Mouse (Mus musculus) kidney, adult 8-10 months (tissue): ENCODE data around the gene Apbb2.
"Not testable (repeated sequence)": the region's sequence is repeated elsewhere in the genome, so short reads cannot be mapped to it uniquely, and the experiment has no call there.

Experiments
- DNase-seq, 2 experiments: peaks; one replicate each; pipeline ENCODE4 v3.0.0; 2022

Gene Apbb2

DNA sequence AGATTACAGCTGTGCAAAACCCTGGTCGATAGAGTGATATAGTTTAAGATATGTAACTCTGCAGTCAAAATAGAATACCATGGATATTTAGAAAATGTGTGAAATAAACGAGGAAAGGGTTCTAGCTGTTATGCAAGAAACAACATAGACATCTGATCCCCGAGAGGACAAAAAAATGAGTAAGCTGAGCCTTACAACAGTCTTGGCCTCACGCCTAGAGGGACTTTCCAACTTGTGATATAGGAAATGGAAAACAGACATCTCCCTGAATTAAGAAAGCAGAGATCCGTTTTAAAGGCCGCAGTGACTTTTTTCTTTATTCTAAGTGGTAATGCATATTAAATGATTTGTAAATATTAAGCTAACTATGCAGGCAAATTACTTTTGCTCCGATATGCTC lies 349.0 kb downstream of the Apbb2 start:
- DNase-seq, result no peak

DNA sequence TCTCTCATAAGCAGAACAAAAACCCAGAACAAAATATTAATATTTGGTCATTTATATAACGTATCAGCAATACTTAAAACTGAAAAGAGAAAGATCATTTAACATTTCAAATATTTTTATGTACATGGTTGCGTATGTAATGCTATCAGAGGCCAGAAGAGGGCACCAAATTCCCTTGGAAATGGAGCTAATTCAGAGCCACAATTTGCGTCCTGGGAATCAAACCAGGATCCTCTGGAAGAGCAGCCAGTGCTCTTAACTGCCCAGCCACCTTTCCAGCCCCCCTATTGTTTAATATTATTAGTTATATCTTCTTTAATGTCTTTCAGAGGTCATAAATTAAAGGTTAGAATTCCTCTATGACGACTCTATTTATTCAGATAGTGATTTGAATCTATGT lies 355.2 kb downstream of the Apbb2 start:
- peak in 1 of 2 experiments; percentile 41 for DNase-seq

DNA sequence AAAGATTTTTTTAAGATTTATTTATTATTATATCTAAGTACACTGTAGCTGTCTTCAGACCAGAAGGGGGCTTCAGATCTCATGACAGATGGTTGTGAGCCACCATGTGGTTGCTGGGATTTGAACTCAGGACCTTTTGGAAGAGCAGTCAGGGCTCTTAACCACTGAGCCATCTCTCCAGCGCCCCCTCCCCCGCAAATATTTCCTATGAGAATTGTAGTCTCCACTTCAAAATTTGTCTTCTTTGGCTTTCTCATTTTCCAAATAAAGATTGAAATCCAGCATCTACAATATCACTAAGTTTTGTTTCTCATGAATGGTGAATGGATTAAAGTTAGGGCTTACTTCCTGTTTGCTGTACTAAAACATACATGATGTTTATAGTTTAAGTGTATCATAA lies 356.1 kb downstream of the Apbb2 start:
- DNase-seq, result no peak

DNA sequence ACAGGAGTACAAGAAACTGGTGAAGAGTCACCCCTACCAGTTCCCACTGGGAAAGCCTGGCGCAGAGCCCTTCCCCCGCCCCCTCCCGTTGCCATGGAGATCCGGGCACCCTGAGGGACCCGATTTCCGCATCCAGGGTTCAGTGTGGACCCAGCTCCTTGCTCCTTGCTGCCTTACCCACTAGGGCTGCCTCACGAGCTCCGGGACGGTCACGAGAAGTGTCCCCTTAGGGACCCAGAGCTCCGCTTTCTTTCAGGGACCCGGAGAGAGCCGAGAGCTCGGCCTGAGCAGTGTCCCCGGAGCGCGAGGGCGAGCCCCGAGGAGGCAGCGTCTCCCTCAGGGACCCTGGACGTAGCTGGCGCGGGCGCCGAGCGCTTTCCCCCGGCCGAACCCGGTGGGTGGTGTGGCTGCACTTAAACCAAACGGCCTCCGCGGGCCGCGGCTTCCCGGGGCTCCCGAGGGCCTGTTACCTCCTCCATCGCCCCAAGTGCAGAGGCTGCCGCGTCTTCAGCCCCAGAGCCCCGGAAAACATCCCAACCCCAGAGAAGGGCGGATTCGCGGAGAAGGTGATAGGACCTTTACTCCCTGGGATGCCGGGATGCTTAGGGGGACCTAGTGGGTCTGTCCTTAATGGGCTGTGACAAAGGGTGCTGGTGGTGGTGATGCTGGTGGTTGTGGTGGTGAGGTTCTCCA lies 358.7 kb downstream of the Apbb2 start, which contains the start of gene Nsun7:
TSS of gene Nsun7 (plus strand) at position 142 of the 693 bp plus-strand sequence.
- peak; percentile 79 to 84 for DNase-seq

DNA sequence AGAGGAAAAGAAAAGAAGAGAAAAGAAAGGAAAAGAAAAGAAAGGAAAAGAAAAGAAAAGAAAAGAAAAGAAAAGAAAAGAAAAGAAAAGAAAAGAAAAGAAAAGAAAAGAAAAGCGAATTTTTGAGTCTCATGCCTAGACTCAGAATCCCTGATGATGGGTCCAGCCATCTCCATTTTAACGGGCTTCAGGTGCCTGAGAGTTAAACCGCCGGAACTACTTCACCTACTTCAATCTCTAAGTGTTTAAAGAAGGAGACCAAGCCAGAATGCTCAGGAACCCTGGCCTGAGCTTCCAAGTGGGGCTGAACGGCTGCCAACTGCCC lies 359.2 kb downstream of the Apbb2 start:
- not testable (repeated sequence) for DNase-seq

DNA sequence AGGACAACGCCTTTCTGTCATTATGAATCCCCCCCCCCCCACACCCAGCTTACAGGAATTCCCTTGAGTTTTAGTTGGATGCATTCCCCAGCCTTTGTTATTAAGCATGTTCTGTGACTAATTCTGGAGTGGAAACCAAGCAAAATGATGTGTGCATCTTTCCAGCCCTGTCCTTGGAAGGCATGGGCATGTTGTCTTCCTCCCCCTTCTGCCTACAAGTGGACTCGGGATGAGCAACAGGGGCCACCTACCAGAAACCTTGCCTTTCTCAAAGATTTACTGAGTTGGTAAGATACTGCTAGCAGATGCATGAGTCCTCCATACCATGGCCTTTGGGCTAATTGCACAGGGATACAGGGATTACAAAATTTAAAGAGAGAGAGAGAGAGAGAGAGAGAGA lies 359.6 kb downstream of the Apbb2 start:
- DNase-seq, result no peak

DNA sequence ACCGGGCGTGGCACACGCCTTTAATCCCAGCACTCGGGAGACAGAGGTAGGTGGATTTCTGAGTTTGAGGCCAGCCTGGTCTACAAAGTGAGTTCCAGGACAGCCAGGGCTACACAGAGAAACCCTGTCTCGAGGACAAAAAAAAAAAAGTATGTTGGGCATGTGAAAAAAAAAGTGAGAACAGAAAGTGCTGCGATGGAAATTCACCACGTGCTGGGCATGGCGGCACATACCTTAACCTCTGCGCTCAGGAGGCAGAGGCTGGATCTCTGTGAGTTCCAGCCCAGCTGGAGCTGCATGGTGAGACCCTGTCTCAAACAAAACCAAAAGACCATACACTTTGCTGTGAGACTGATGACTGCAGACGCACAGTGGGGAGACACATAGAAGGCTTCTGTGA lies 363.5 kb downstream of the Apbb2 start:
- DNase-seq, result no peak

DNA sequence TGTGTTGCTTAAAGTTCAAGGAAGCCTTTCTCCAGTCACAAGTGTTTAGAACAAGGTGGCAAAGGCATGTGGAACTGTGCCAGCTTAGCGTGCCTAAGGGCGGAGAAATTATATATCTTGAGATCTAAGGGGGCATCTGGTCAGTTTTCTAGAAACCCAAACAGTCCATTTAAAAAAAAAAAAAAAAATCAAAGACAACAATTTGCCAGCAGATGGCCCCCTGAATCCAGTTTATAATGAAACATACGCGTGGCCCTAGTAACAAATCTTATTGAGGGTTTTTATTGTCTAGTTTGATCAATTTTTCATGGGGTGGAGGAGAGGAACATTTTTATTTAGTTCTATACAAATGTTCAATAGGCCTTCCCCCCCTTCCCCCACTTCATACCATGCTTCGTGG lies 365.4 kb downstream of the Apbb2 start:
- DNase-seq, result no peak
